Mouse (Mus musculus): ENCODE measurements around the gene Fam78b.

Fam78b gene

DNA sequence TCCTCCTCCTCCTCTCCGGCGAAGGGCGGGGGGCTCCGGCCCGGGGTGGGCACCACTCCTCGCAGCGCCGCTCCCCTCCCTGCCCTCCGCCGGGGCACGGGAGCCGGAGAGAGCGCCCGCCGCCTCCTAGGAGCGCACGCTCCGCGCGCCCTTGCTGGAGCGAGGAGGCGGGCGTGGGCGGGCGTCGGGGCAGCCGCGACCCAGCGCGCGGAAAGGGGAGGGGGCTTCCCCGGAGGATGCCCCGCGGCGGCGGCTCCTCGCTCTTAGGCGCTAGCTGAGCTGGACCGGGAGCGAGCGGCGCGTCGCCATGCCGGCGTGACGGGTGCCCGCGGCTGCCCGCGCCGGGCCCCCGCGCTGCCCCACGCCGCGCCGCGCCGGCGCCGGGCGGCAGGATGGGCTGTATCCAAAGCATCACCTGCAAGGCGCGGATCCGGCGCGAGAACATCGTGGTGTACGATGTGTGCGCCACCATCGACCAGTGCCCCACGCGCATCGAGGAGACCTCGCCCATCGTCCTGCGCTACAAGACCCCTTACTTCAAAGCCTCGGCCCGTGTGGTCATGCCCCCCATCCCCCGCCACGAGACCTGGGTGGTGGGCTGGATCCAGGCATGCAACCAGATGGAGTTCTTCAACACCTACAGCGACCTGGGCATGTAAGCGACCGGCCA, at the start of gene Fam78b:
Gene Fam78b, plus strand, starts transcription at position 244 of the 670 bp plus-strand sequence.
- peak; percentile 21 for DNase-seq (ENCODE audit: low spot score)

DNA sequence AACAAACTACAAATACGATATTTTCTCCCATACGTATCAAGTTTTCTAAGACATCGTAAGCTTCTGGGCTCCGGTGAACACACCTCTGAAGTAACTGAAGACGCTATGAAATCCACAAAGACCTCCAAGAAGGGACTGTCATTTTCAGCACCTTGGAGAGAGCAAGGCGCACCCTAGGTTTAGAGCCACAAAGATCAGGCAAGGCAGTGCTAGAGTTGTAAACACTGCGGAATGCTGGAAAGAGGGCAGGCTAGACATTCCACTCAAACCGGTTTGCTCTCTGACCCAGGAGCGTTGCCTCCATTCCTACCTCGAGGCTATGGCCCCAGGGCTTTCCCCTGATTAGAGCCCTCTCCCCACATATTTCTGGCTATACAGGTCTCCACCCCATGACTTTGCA, 36.7 kb upstream of the Fam78b start:
- DNase-seq (ENCODE audit: low spot score) = no peak

DNA sequence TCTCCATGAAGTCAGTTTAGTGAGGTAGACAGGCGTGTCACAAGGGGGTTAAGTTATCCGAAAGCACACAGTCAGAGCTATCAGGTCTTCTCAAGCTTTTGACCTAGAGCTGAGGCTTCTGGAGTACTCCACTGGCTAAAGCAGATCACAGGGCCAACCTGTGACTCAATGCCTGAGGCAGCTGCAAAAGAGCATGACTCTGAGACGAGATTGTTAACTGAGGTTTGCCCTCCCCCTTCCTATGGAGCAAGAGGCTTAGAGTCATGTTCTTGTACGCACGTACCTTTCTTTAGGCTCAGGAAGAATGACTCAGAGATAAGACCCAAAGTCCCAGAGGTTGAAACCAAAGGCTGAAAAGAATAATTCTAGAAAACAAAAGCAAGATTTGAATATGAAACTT, 32.9 kb upstream of the Fam78b start:
- DNase-seq (ENCODE audit: low spot score) = no peak

GRCm38 (mm10) chr1:166973731-166974130, 27.5 kb upstream of the Fam78b start:
- DNase-seq (ENCODE audit: low spot score) = no peak

DNA sequence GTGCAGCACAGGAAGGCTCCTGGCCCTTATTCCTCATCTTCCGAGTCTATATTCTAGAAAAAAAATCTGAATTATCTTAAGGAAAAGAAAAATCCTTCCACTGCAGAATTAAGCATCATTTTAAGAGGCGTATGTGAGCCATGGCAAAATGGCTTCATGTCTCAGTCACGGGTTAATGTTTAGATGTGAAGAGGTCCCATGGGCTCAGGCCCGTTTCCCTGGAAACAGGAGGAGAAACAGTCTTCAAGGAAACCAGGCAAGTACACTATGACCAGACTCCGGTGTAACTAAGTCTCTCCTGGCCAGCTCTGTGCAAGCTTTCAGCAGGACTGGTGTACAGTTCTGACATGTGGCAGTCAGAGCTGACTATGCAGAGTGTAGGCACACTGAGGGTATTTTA, 22.6 kb upstream of the Fam78b start:
- no peak for DNase-seq (ENCODE audit: low spot score)

GRCm38 (mm10) chr1:166994266-166994665, 7.0 kb upstream of the Fam78b start:
- no peak for DNase-seq (ENCODE audit: low spot score)

GRCm38 (mm10) chr1:166996250-166996649, 5.0 kb upstream of the Fam78b start:
- no peak for DNase-seq (ENCODE audit: low spot score)

DNA sequence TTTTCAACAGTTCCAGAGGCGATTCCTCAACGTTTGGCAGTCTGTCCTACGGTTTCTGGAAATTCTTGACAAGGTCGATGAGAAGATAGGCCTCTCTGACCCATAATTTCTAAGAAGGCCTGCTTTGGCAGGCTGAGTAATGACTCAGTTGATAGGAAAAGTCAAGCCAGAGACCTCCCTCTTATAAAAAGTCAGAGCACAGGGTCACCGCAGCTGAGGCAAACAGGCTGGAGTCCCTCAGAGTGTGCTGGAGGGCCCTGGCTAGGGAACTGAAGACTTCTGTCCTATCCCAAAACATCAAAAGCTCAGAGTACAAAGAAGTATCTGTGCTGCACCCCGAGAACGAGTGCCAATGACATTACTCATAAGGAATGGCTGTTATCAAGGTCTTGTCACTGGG, 4.4 kb upstream of the Fam78b start:
- DNase-seq (ENCODE audit: low spot score) = no peak

GRCm38 (mm10) chr1:167000529-167001173, 566 bp upstream of the Fam78b start:
- DNase-seq (ENCODE audit: low spot score) = peak; percentile 69

- DNase-seq (ENCODE audit: low spot score) = no peak
Observed at GRCm38 (mm10) chr1:167001844-167002485, 748 bp downstream of the Fam78b start.

- DNase-seq (ENCODE audit: low spot score) = no peak
Observed at GRCm38 (mm10) chr1:167002486-167002850, 1.3 kb downstream of the Fam78b start.

- DNase-seq (ENCODE audit: low spot score) = no peak
Observed at GRCm38 (mm10) chr1:167004621-167005020, 3.4 kb downstream of the Fam78b start.

GRCm38 (mm10) chr1:167007341-167007740, 6.1 kb downstream of the Fam78b start:
- DNase-seq (ENCODE audit: low spot score) = no peak

- no peak for DNase-seq (ENCODE audit: low spot score)
Observed at GRCm38 (mm10) chr1:167010190-167010589, 9.0 kb downstream of the Fam78b start.

DNA sequence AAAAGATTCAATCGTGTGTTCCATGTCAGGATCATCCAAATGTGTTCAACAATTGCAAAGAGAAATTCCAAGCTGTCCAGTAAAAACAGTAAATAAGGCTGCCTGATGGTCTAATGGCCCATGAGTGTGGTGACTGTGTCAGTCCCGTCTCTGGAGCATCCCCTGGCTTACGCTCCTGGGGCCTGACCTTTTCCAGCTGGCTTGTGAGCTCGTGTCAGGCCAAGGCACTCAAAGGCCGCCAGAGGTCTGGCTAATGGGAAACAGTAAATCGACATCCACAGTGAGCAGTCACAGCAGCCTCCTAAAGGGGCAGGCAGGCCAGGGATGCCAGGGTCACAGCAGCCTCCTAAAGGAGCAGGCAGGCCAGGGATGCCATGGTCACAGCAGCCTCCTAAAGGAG, 10.1 kb downstream of the Fam78b start:
- DNase-seq (ENCODE audit: low spot score) = no peak

DNA sequence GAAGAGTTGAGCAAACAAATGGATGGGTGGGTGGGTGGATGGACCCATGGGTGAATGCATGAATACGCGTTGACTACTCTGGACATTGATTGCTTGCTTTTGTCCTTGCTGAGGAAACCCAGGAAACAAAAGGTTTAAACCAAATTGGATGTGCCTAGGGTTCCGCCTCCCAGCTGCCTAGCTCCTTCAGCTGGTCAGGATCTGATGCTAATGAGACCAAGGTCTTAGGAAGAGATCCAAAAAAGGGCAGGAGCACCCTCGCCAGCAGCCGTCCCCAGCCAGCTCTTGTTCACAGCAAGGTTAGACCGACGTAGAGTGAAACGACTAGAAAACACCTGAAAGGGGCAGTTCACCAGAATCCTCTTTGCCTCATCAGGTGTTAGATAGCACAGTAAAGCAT, 11.4 kb downstream of the Fam78b start:
- no peak for DNase-seq (ENCODE audit: low spot score)

- no peak for DNase-seq (ENCODE audit: low spot score)
Observed at GRCm38 (mm10) chr1:167013234-167013864, 12.1 kb downstream of the Fam78b start.

DNA sequence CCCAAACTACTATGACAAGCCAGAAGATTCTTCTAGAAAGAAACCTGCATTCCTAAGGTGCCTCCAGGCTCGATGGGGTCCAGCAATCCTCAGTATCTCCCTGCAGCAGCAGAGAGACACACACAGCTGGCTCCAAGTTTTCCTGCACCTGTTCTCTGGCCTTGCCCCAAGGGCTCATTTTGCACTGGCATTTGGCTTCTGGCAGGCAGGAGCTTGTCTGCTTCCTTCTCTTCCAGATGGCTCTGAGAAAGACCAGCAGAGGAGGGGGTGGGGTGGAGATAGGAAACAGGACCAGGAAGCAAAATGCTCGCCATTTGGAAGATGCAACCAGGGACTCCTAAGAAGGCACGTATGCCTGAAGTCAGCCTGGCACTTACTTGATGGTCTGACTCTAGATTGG, 15.1 kb downstream of the Fam78b start:
- no peak for DNase-seq (ENCODE audit: low spot score)

DNA sequence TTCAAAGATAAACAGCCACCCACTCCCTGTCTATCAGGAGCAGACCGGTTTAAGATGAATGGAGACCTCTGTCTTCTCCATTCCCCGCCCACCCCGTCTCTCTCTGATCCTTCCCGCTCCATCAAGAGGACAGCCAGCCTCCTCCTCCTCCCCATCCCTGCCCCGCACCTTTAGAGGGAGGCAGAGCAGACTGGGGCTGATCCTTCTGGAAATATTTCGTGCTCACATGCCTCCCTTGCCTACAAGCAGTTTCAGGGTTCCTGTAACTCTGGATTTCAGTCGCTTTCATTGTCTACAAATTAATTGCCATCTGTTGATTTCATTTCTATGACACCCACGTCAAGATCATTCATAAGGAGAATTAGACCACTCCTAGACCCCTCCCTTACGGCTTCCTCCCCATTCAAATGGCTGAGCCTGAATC, 20.8 kb downstream of the Fam78b start:
- no peak for DNase-seq (ENCODE audit: low spot score)

GRCm38 (mm10) chr1:167022541-167023121, 21.4 kb downstream of the Fam78b start:
- DNase-seq (ENCODE audit: low spot score) = no peak

DNA sequence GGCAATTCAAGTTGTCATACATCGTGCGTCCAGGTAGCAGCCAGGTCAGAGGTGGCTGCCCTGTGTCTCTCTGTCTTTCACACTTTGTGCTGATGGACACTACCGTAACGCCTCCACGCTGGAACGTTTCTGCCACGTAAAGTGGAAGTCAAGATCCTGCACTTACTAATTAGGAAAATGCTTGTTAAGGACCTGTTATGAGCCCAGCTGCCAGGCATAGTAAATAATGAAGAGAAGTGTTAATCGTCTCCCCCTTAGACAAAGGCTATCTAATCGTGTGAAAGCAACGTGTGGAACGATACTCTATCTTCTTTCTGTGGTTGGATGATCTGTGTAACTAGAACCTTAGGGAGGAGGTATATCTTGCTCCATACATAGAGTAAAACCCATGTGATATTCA, 22.6 kb downstream of the Fam78b start:
- DNase-seq (ENCODE audit: low spot score) = no peak

GRCm38 (mm10) chr1:167024961-167025360, 23.7 kb downstream of the Fam78b start:
- no peak for DNase-seq (ENCODE audit: low spot score)
